Mouse (Mus musculus): Measurements from ENCODE around the gene Stx5a.

GRCm38 (mm10) chr19:8711506-8711905 lies 29.7 kb upstream of the Stx5a start:
- TF ChIP-seq GATA1 (IDR thresholded peaks at IDR 0.05; ENCODE audit: borderline replicate concordance, low read length) = no peak
- TF ChIP-seq FLI1 (IDR thresholded peaks at IDR 0.05; ENCODE audit: low read length) = no peak
